Mouse (Mus musculus): Measurements from ENCODE around the gene Cacng2. TPM values are rescaled to one million over a fixed set of nuclear protein-coding genes. Genes with fewer than 3 reads are reported as not detected.

Gene Cacng2
- polyA plus RNA-seq, 1 experiment from 2014 or later = not detected

DNA sequence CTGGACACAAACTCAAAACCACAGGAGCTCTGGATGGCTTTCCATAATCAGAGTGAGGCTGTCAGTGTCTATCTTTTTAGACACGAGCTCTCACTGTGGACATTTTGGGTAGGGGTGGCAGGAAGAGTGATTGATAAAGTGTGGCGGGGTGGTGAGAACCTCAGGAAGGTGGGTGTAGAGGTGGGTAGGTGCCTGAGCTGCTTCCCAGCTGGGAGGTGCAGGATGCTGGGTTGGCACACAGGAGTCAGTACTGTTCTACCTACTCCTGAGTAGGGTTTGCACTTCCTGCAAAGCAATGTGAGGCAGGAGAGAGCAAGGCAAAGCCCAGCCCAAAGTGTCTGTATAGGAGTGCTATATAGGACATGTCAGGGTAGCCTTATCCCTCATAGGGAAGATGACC lies 69.9 kb downstream of the Cacng2 start:
- no peak overlapping the region for H3K27ac ChIP-seq (ENCODE audit: low read depth, low read length)
- DNase-seq (ENCODE audit: low spot score) (no peak), ATAC-seq (replicated peaks; ENCODE audit: low FRiP score) (no peak)
- H3K9ac ChIP-seq (ENCODE audit: low read depth, low read length) = no peak overlapping the region
- H3K27me3 ChIP-seq (replicated peaks; ENCODE audit: control insufficient read depth, insufficient read depth, low read length) = no peaks in the 10 kb centered on the region
- no peaks in the 10 kb centered on the region for H3K4me1 ChIP-seq (replicated peaks; ENCODE audit: control insufficient read depth, insufficient read depth, low read length)
- no peak overlapping the region for H3K4me3 ChIP-seq (ENCODE audit: low read depth, low read length)
- no peaks in the 10 kb centered on the region for H3K36me3 ChIP-seq (ENCODE audit: control insufficient read depth, insufficient read depth, low read length)
- H3K4me2 ChIP-seq = no peak overlapping the region
- no peaks in the 10 kb centered on the region for H3K9me3 ChIP-seq (ENCODE audit: control insufficient read depth, low read length)
- WGBS = 60% methylated on average over 2 of the region's 2 CpGs

- Histone ChIP-seq H3K36me3 (ENCODE audit: control insufficient read depth, insufficient read depth, low read length) (no peaks in the 10 kb centered on the region), H3K9ac (ENCODE audit: low read depth, low read length) (no peak overlapping the region), H3K4me2 (no peak overlapping the region), H3K4me3 (ENCODE audit: low read depth, low read length) (no peak overlapping the region), H3K27ac (ENCODE audit: low read depth, low read length) (no peak overlapping the region), H3K4me1 (replicated peaks; ENCODE audit: control insufficient read depth, insufficient read depth, low read length) (no peaks in the 10 kb centered on the region), H3K27me3 (replicated peaks; ENCODE audit: control insufficient read depth, insufficient read depth, low read length) (no peaks in the 10 kb centered on the region), H3K9me3 (ENCODE audit: control insufficient read depth, low read length) (no peaks in the 10 kb centered on the region)
- no peak for DNase-seq (ENCODE audit: low spot score)
- WGBS = 67% methylated on average over 7 of the region's 7 CpGs
- ATAC-seq (replicated peaks; ENCODE audit: low FRiP score) = no peak
Observed at GRCm38 (mm10) chr15:78045842-78046241, 74.0 kb downstream of the Cacng2 start.

- H3K36me3 ChIP-seq (ENCODE audit: control insufficient read depth, insufficient read depth, low read length) = no peaks in the 10 kb centered on the region
- no peaks in the 10 kb centered on the region for H3K27me3 ChIP-seq (replicated peaks; ENCODE audit: control insufficient read depth, insufficient read depth, low read length)
- H3K4me2 ChIP-seq = no peak overlapping the region
- DNase-seq (ENCODE audit: low spot score) (no peak), ATAC-seq (replicated peaks; ENCODE audit: low FRiP score) (no peak)
- WGBS = 69% methylated on average over 7 of the region's 7 CpGs
- no peak overlapping the region for H3K9ac ChIP-seq (ENCODE audit: low read depth, low read length)
- H3K27ac ChIP-seq (ENCODE audit: low read depth, low read length) = no peak overlapping the region
- H3K4me1 ChIP-seq (replicated peaks; ENCODE audit: control insufficient read depth, insufficient read depth, low read length) = no peaks in the 10 kb centered on the region
- no peaks in the 10 kb centered on the region for H3K9me3 ChIP-seq (ENCODE audit: control insufficient read depth, low read length)
- no peak overlapping the region for H3K4me3 ChIP-seq (ENCODE audit: low read depth, low read length)
Observed at GRCm38 (mm10) chr15:78045314-78045713, 74.5 kb downstream of the Cacng2 start.

GRCm38 (mm10) chr15:78044826-78045225 lies 75.0 kb downstream of the Cacng2 start:
- no peak overlapping the region for H3K4me3 ChIP-seq (ENCODE audit: low read depth, low read length)
- H3K4me1 ChIP-seq (replicated peaks; ENCODE audit: control insufficient read depth, insufficient read depth, low read length) = no peaks in the 10 kb centered on the region
- WGBS = 70% methylated on average over 6 of the region's 6 CpGs
- H3K36me3 ChIP-seq (ENCODE audit: control insufficient read depth, insufficient read depth, low read length) = no peaks in the 10 kb centered on the region
- no peaks in the 10 kb centered on the region for H3K9me3 ChIP-seq (ENCODE audit: control insufficient read depth, low read length)
- H3K27me3 ChIP-seq (replicated peaks; ENCODE audit: control insufficient read depth, insufficient read depth, low read length) = no peaks in the 10 kb centered on the region
- H3K27ac ChIP-seq (ENCODE audit: low read depth, low read length) = no peak overlapping the region
- H3K4me2 ChIP-seq = no peak overlapping the region
- ATAC-seq (replicated peaks; ENCODE audit: low FRiP score) (no peak), DNase-seq (ENCODE audit: low spot score) (no peak)
- no peak overlapping the region for H3K9ac ChIP-seq (ENCODE audit: low read depth, low read length)

- Histone ChIP-seq H3K9ac (ENCODE audit: low read depth, low read length) (no peak overlapping the region), H3K27me3 (replicated peaks; ENCODE audit: control insufficient read depth, insufficient read depth, low read length) (no peaks in the 10 kb centered on the region), H3K27ac (ENCODE audit: low read depth, low read length) (no peak overlapping the region), H3K4me1 (replicated peaks; ENCODE audit: control insufficient read depth, insufficient read depth, low read length) (no peaks in the 10 kb centered on the region), H3K4me3 (ENCODE audit: low read depth, low read length) (no peak overlapping the region), H3K4me2 (no peak overlapping the region), H3K9me3 (ENCODE audit: control insufficient read depth, low read length) (no peaks in the 10 kb centered on the region), H3K36me3 (ENCODE audit: control insufficient read depth, insufficient read depth, low read length) (no peaks in the 10 kb centered on the region)
- DNase-seq (ENCODE audit: low spot score) (no peak), ATAC-seq (replicated peaks; ENCODE audit: low FRiP score) (no peak)
- 84% methylated on average over 8 of the region's 8 CpGs for WGBS
Observed at GRCm38 (mm10) chr15:78042706-78043105, 77.1 kb downstream of the Cacng2 start.

- Histone ChIP-seq H3K4me1 (replicated peaks; ENCODE audit: control insufficient read depth, insufficient read depth, low read length) (no peaks in the 10 kb centered on the region), H3K9me3 (ENCODE audit: control insufficient read depth, low read length) (no peaks in the 10 kb centered on the region), H3K4me3 (ENCODE audit: low read depth, low read length) (no peak overlapping the region), H3K36me3 (ENCODE audit: control insufficient read depth, insufficient read depth, low read length) (no peaks in the 10 kb centered on the region), H3K27me3 (replicated peaks; ENCODE audit: control insufficient read depth, insufficient read depth, low read length) (no peaks in the 10 kb centered on the region), H3K9ac (ENCODE audit: low read depth, low read length) (no peak overlapping the region), H3K4me2 (no peak overlapping the region), H3K27ac (ENCODE audit: low read depth, low read length) (no peak overlapping the region)
- DNase-seq (ENCODE audit: low spot score) (no peak), ATAC-seq (replicated peaks; ENCODE audit: low FRiP score) (no peak)
- 77% methylated on average over 10 of the region's 10 CpGs for WGBS
Observed at GRCm38 (mm10) chr15:78037626-78038025, 82.2 kb downstream of the Cacng2 start.

DNA sequence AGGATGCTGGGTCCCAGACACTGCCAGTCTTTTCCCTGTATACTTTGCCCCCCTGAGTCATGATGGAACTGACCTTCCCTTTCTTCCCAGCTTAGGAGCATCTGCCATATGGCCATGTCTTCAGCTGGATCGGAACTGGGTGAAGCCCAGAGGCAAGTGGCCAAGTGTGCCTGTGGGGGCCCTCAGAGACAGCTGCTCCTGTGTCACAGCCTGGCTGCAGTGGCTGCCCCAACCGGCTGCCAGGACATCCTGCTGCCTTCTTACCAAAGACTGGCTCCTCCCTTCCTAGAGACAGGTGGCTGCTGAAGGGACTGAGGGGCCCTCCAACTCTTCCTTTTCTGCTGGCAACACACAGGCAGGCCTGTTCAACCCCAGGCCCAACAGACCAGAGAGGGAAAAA lies 83.2 kb downstream of the Cacng2 start:
- Histone ChIP-seq H3K9me3 (ENCODE audit: control insufficient read depth, low read length) (no peaks in the 10 kb centered on the region), H3K4me3 (ENCODE audit: low read depth, low read length) (no peak overlapping the region), H3K27me3 (replicated peaks; ENCODE audit: control insufficient read depth, insufficient read depth, low read length) (no peaks in the 10 kb centered on the region), H3K36me3 (ENCODE audit: control insufficient read depth, insufficient read depth, low read length) (no peaks in the 10 kb centered on the region), H3K9ac (ENCODE audit: low read depth, low read length) (no peak overlapping the region), H3K4me1 (replicated peaks; ENCODE audit: control insufficient read depth, insufficient read depth, low read length) (no peaks in the 10 kb centered on the region), H3K4me2 (no peak overlapping the region), H3K27ac (ENCODE audit: low read depth, low read length) (no peak overlapping the region)
- 60% methylated on average over 2 of the region's 2 CpGs for WGBS
- no peak for DNase-seq (ENCODE audit: low spot score)
- no peak for ATAC-seq (replicated peaks; ENCODE audit: low FRiP score)

GRCm38 (mm10) chr15:78029938-78030337 lies 89.9 kb downstream of the Cacng2 start:
- no peak overlapping the region for H3K27ac ChIP-seq (ENCODE audit: low read depth, low read length)
- DNase-seq (ENCODE audit: low spot score) (no peak), ATAC-seq (replicated peaks; ENCODE audit: low FRiP score) (no peak)
- 58% methylated on average over 8 of the region's 8 CpGs for WGBS
- no peaks in the 10 kb centered on the region for H3K36me3 ChIP-seq (ENCODE audit: control insufficient read depth, insufficient read depth, low read length)
- H3K27me3 ChIP-seq (replicated peaks; ENCODE audit: control insufficient read depth, insufficient read depth, low read length) = no peaks in the 10 kb centered on the region
- H3K9me3 ChIP-seq (ENCODE audit: control insufficient read depth, low read length) = no peaks in the 10 kb centered on the region
- no peak overlapping the region for H3K9ac ChIP-seq (ENCODE audit: low read depth, low read length)
- no peak overlapping the region for H3K4me3 ChIP-seq (ENCODE audit: low read depth, low read length)
- no peak overlapping the region for H3K4me2 ChIP-seq
- H3K4me1 ChIP-seq (replicated peaks; ENCODE audit: control insufficient read depth, insufficient read depth, low read length) = no peaks in the 10 kb centered on the region

DNA sequence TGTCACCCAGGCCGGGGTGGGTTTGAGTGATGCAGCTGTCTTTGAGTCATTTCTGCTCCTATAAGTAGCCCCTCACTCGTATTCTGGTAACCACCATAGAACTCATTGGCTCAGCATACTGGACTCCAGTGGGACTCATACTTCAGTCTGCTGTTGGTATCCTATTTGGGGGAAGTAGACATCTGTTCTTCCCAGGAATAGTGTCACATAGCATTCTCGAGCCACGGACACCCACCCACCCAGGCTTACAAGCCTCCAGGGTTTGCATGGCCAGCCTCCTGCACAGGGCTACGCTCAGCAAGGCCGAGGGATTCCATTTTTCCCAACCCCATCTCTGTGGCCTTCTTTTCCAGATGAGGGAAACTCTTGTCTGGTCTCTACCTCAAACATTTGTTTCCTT lies 93.3 kb downstream of the Cacng2 start:
- Histone ChIP-seq H3K27ac (ENCODE audit: low read depth, low read length) (no peak overlapping the region), H3K27me3 (replicated peaks; ENCODE audit: control insufficient read depth, insufficient read depth, low read length) (no peaks in the 10 kb centered on the region), H3K4me2 (no peak overlapping the region), H3K4me1 (replicated peaks; ENCODE audit: control insufficient read depth, insufficient read depth, low read length) (no peaks in the 10 kb centered on the region), H3K4me3 (ENCODE audit: low read depth, low read length) (no peak overlapping the region), H3K9me3 (ENCODE audit: control insufficient read depth, low read length) (no peaks in the 10 kb centered on the region), H3K9ac (ENCODE audit: low read depth, low read length) (no peak overlapping the region), H3K36me3 (ENCODE audit: control insufficient read depth, insufficient read depth, low read length) (no peaks in the 10 kb centered on the region)
- ATAC-seq (replicated peaks; ENCODE audit: low FRiP score) = no peak
- WGBS = 78% methylated on average over 6 of the region's 6 CpGs
- DNase-seq (ENCODE audit: low spot score) = no peak
